Mouse (Mus musculus): Measurements from ENCODE around the gene 1700025C18Rik. TPM values are rescaled to one million over a fixed set of nuclear protein-coding genes. Genes with fewer than 3 reads are reported as not detected.

Gene 1700025C18Rik
- total and polyA plus RNA-seq, 2 experiments from 2014 or later, result not detected

DNA sequence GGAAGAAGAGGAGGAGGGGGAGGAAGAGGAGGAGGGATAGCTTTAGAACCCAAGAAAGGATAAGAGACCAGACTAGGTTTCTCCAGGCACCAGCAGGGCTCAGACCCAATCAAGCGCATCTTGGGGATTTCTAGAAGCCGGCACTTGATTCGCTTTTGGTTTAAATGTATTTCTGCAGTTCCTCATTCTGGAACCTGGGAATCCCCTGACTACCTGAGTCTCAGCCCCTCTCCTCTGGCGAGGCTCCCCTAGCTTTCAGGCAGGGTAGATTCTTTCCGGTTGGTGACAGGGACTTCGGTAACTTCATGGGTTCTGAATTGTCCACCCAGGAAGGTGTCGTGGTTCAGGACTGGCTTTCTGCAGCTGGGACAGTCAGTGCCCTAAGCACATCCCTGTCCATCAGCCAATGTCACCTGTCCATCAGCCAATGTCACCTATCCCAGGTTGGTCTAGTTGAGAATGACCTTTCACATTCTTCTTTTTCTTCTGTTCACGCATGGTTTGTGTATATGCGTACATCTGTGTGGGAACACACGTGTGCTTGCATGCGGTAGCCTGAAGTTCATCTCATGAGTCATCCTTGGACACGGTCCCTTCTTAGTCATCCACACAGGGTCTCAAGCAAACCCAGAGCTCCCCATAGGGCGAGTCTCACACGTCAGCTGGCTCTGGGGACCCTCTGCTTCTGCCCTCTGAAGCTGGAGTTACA is 34.0 kb downstream of the 1700025C18Rik start:
- Histone ChIP-seq H3K4me2 (ENCODE audit: low read depth, low read length) (peak overlapping the region; percentile 49; the same call in 1 of the 2 replicates), H3K36me3 (ENCODE audit: insufficient read depth, low read length) (no peaks in the 10 kb centered on the region), H3K27ac (no peak overlapping the region), H3K9me3 (ENCODE audit: low read length) (no peaks in the 10 kb centered on the region), H3K9ac (replicated peaks; ENCODE audit: low read length) (no peak overlapping the region), H3K4me1 (ENCODE audit: insufficient read depth, low read length) (peaks cover 5% of the 10 kb centered on the region; the same call in 1 of the 2 replicates), H3K4me3 (ENCODE audit: low read length) (peak overlapping the region; percentile 21; the same call in 1 of the 2 replicates), H3K27me3 (ENCODE audit: insufficient read depth, low read length) (no peaks in the 10 kb centered on the region)
- DNase-seq (ENCODE audit: low spot score) (no peak), ATAC-seq (no peak)
- WGBS, result 84% methylated on average over 14 of the region's 14 CpGs
- TF ChIP-seq CTCF (IDR thresholded peaks at IDR 0.05; ENCODE audit: low read depth), result no peak

DNA sequence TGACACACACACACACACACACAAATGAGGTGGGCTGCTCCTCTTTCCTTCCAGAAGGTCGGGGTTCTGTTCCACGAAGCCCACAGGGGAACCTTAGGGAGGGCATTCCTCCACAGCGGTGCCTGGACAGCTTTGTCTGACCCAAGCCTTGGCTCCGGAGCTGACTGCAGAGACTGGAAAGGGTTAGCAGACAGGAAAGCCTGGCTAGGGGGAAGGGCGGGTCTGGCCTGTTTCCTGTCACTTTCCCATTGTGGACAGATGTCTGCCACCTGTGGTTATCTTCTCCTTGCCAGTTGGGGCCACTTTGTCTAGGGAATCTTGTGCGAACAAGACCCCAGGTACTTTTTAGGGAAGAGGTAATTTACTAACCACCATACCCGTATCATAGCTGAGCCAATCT is 34.6 kb downstream of the 1700025C18Rik start:
- H3K4me1 ChIP-seq (ENCODE audit: insufficient read depth, low read length), result peaks cover 5% of the 10 kb centered on the region; the same call in 1 of the 2 replicates
- no peak overlapping the region; the same call in 1 of the 2 replicates for H3K9ac ChIP-seq (replicated peaks; ENCODE audit: low read length)
- peak overlapping the region; percentile 49 for H3K4me2 ChIP-seq (ENCODE audit: low read depth, low read length)
- H3K4me3 ChIP-seq (ENCODE audit: low read length), result peak overlapping the region; percentile 21
- ATAC-seq (no peak), DNase-seq (ENCODE audit: low spot score) (no peak)
- no peak overlapping the region for H3K27ac ChIP-seq
- TF ChIP-seq CTCF (IDR thresholded peaks at IDR 0.05; ENCODE audit: low read depth), result no peak
- no peaks in the 10 kb centered on the region for H3K9me3 ChIP-seq (ENCODE audit: low read length)
- H3K36me3 ChIP-seq (ENCODE audit: insufficient read depth, low read length), result no peaks in the 10 kb centered on the region
- H3K27me3 ChIP-seq (ENCODE audit: insufficient read depth, low read length), result no peaks in the 10 kb centered on the region
- 9% methylated on average over 7 of the region's 7 CpGs for WGBS

DNA sequence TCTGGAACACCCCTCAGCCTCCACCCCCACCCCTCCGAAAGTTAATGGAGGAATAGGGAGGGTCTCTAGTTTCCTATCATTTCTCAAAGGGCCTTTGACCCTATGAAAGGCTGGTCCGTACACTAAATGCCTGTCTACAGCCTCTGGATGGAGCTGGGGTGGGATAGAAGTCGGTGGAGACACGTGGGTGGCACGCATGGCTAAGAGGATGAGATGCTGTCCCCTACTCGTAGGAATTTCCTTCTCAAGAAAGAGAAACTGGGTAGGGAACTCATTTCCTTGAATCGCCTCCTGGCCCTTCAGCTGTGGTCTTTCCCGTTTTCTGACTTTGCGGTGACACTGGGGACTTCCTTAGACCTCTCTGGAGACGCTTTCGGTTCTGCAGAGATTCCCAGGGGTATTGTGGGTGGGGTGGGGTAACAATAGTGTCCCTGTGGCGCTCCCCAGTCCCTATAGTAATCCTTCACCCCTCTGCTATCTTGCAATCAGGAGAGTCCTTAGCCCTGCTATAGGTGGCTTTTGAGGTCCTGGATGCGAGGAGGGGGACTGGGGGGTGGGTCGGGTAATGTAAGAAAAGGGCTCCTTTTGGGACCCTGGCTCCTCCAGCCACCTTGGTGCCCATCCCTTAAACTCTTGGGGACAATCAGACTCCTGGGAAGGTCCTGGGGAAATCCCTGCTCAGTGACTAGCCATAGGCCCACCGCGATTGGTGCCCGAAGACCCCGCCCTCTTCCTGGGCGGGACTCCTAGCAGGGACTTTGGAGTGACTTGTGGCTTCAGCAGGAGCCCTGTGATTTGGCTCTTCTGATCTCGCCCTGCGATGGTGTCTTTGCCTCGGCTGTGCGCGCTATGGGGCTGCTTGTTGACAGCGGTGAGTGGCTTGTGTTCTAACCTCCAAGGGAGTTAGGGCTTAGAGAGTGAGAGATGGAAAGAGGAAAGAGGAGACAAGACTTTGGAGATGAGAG is 35.4 kb downstream of the 1700025C18Rik start, which contains the start of gene Cd40:
Gene Cd40 (plus strand): TSS at position 740 of the 965 bp plus-strand sequence.
- H3K36me3 ChIP-seq (ENCODE audit: insufficient read depth, low read length), result no peaks in the 10 kb centered on the region
- H3K4me2 ChIP-seq (ENCODE audit: low read depth, low read length), result peak within 1 kb of the TSS; percentile 49
- peaks cover 5% of the 10 kb centered on the region; the same call in 1 of the 2 replicates for H3K4me1 ChIP-seq (ENCODE audit: insufficient read depth, low read length)
- H3K9ac ChIP-seq (replicated peaks; ENCODE audit: low read length), result no peak within 1 kb of the TSS; the same call in 1 of the 2 replicates
- H3K27ac ChIP-seq, result no peak within 1 kb of the TSS
- no peaks in the 10 kb centered on the region for H3K9me3 ChIP-seq (ENCODE audit: low read length)
- H3K4me3 ChIP-seq (ENCODE audit: low read length), result peak within 1 kb of the TSS; percentile 21
- peak; percentile 71 for DNase-seq (ENCODE audit: low spot score)
- peak; percentile 68 for ATAC-seq
- H3K27me3 ChIP-seq (ENCODE audit: insufficient read depth, low read length), result no peaks in the 10 kb centered on the region
- TF ChIP-seq CTCF (IDR thresholded peaks at IDR 0.05; ENCODE audit: low read depth), result no peak
- 17% methylated on average over 25 of the region's 25 CpGs for WGBS

- 47% methylated on average over 11 of the region's 11 CpGs for WGBS
- Histone ChIP-seq H3K4me3 (ENCODE audit: low read length) (no peak overlapping the region), H3K9ac (replicated peaks; ENCODE audit: low read length) (no peak overlapping the region), H3K27ac (no peak overlapping the region; the same call in 1 of the 2 replicates), H3K36me3 (ENCODE audit: insufficient read depth, low read length) (no peaks in the 10 kb centered on the region), H3K27me3 (ENCODE audit: insufficient read depth, low read length) (no peaks in the 10 kb centered on the region), H3K4me1 (ENCODE audit: insufficient read depth, low read length) (peaks cover 5% of the 10 kb centered on the region; the same call in 1 of the 2 replicates), H3K4me2 (ENCODE audit: low read depth, low read length) (no peak overlapping the region), H3K9me3 (ENCODE audit: low read length) (no peaks in the 10 kb centered on the region)
- no peak for TF ChIP-seq CTCF (IDR thresholded peaks at IDR 0.05; ENCODE audit: low read depth)
- DNase-seq (ENCODE audit: low spot score) (no peak), ATAC-seq (no peak)
These were observed 39.0 kb downstream of the 1700025C18Rik start for GRCm38 (mm10) chr2:165051566-165051965.

DNA sequence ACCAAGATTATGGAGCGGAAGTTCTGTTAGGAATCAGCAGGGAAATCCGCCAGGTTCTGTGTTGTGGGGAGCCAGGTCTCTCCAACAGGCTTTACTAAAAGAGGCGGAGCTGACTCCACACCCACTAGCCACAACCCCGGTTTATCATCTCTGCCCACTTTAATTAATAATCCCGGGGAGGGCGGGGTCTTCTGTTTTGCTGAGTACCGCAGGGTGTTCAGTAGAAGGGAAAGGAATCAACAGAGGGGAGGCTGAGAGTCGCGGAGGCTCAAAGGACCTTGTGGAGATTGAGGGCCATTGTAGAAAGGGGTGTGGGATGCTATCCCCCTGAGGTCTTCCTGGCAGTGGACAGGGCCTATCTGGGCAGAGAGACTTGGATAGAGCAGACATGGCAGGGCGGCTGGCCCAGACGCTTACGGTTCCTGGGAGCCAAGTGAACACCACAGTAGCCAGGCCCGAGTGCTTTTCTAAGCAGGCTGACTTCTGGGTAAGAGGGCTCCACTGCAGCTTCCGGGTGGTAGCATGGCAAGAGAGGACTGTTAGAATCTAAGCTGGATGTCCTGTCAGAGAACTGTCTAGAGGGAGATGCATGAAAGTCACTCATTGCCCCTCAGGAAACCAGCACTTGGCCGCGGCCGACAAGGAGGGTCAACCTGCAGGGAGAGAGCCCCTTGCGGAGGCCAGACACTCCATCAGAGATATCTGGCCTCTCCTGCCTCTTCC is 39.6 kb downstream of the 1700025C18Rik start:
- TF ChIP-seq CTCF (IDR thresholded peaks at IDR 0.05; ENCODE audit: low read depth), result no peak
- WGBS, result 76% methylated on average over 18 of the region's 18 CpGs
- H3K27ac ChIP-seq, result no peak overlapping the region; the same call in 1 of the 2 replicates
- no peaks in the 10 kb centered on the region for H3K36me3 ChIP-seq (ENCODE audit: insufficient read depth, low read length)
- ATAC-seq (0 out of 2 replicates have a peak, but pooled peaks have one; percentile 11), DNase-seq (ENCODE audit: low spot score) (no peak)
- H3K27me3 ChIP-seq (ENCODE audit: insufficient read depth, low read length), result no peaks in the 10 kb centered on the region
- H3K4me3 ChIP-seq (ENCODE audit: low read length), result no peak overlapping the region
- no peaks in the 10 kb centered on the region for H3K9me3 ChIP-seq (ENCODE audit: low read length)
- peaks cover 5% of the 10 kb centered on the region; the same call in 1 of the 2 replicates for H3K4me1 ChIP-seq (ENCODE audit: insufficient read depth, low read length)
- H3K9ac ChIP-seq (replicated peaks; ENCODE audit: low read length), result no peak overlapping the region
- no peak overlapping the region for H3K4me2 ChIP-seq (ENCODE audit: low read depth, low read length)

DNA sequence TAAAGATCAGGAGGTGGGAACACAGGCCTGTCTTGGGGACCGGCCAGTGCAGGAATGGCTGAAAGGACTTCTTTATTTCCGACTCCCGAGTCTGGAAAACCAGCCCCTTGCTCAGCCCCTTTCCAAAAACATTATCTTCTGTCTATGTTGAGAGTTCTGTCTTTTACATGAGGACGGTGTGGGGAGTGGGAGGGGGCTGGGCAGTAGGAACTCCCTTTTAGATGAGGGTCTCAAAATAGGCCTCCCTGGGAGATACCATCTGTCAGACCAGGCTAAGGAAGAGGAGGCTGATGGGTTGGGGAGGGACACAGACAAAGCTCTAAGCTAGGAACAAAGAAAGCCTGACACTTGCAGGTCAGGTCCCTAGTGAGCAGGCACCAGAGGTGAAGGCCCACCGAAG is 41.5 kb downstream of the 1700025C18Rik start:
- H3K9me3 ChIP-seq (ENCODE audit: low read length), result no peaks in the 10 kb centered on the region
- H3K4me3 ChIP-seq (ENCODE audit: low read length), result no peak overlapping the region
- no peaks in the 10 kb centered on the region for H3K27me3 ChIP-seq (ENCODE audit: insufficient read depth, low read length)
- no peak for DNase-seq (ENCODE audit: low spot score)
- H3K27ac ChIP-seq, result no peak overlapping the region
- no peak for ATAC-seq
- H3K9ac ChIP-seq (replicated peaks; ENCODE audit: low read length), result no peak overlapping the region
- H3K4me1 ChIP-seq (ENCODE audit: insufficient read depth, low read length), result no peaks in the 10 kb centered on the region
- no peaks in the 10 kb centered on the region for H3K36me3 ChIP-seq (ENCODE audit: insufficient read depth, low read length)
- 42% methylated on average over 5 of the region's 5 CpGs for WGBS
- no peak overlapping the region for H3K4me2 ChIP-seq (ENCODE audit: low read depth, low read length)
- TF ChIP-seq CTCF (IDR thresholded peaks at IDR 0.05; ENCODE audit: low read depth), result no peak
